In the genomic region with DNA sequence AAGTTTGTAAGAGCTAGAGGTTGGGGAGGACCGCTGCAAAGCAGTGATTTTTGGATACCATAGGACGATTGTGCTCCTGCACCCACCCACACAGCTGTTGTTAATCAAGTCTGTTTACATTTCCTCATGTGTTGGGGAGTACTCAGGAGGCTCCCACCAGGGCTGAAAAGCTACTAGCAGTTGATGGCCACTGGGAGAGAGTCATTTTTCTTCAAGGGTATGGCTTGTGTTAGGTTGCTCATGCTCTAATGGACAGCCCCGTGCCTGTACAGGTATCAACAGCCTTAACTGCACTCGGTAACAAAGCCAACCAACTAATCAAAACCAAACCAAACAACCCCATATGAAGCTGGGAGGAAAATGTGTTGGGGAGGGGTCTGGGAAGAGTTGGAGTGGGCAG, we compare ENCODE assay signal across 9 mouse cellular contexts. TPM values are rescaled to one million over a fixed set of nuclear protein-coding genes. Genes with fewer than 3 reads are reported as not detected.
DNase-seq lines count a peak whose midpoint lies in the region; ATAC-seq and TF ChIP-seq lines count a peak whose summit lies in the region.
"Had no signal": no experiment of that assay in that cellular context is flagged by ENCODE, and none has a peak within 500 bp of the region (broad histone marks: within the 10 kb centered on the region; RNA-seq: fewer than 3 reads in every experiment).

No protein-coding gene starts in this region.

- peak; percentile 66 for ATAC-seq in kidney, embryonic 16.5 days (ENCODE audit: low FRiP score, low TSS enrichment)
- ATAC-seq in embryonic facial prominence, embryonic 14.5 days (ENCODE audit: low read depth): no peak
- no peak for ATAC-seq in liver, embryonic 14.5 days (ENCODE audit: insufficient read depth)

- no peaks in the 10 kb centered on the region for H3K9me3 ChIP-seq in kidney, embryonic 16.5 days (ENCODE audit: low read length)
- H3K9me3 ChIP-seq in embryonic facial prominence, embryonic 14.5 days (ENCODE audit: control insufficient read depth, low read length): no peaks in the 10 kb centered on the region
- no peaks in the 10 kb centered on the region for H3K9me3 ChIP-seq in liver, embryonic 14.5 days (ENCODE audit: control insufficient read depth, low read length)

- H3K4me1 ChIP-seq in kidney, embryonic 16.5 days (ENCODE audit: insufficient read depth, low read length): peaks cover 10% of the 10 kb centered on the region; the same call in 1 of the 2 replicates
- H3K4me1 ChIP-seq in embryonic facial prominence, embryonic 14.5 days (ENCODE audit: control insufficient read depth, insufficient read depth, low read length): peaks cover 17% of the 10 kb centered on the region
- H3K4me1 ChIP-seq in liver, embryonic 14.5 days (replicated peaks; ENCODE audit: control insufficient read depth in 2 of 2, insufficient read depth in 2 of 2, low read length in 1 of 2): peaks cover 0 to 7% of the 10 kb centered on the region in 2 experiments; a peak in 3 of 4 replicates

- no peak for DNase-seq in kidney, postnatal 10 days
- peak; percentile 49 for DNase-seq in embryo, embryonic 10.5 days (ENCODE audit: low spot score)
- peak; percentile 59 for DNase-seq in embryonic facial prominence, embryonic 14.5 days (ENCODE audit: low spot score)
- DNase-seq in liver, embryonic 14.5 days (ENCODE audit: low read depth in 3 of 3, low spot score in 3 of 3): no peak
- DNase-seq in ovary, postnatal 36 days (ENCODE audit: low spot score): no peak
- DNase-seq in adrenal gland, adult 18-20 months (ENCODE audit: low spot score in 2 of 2): no peak
- DNase-seq in cerebellum, adult 11 months: no peak
- DNase-seq: adrenal gland, postnatal 25 days had no signal

- TF ChIP-seq CTCF in liver, embryonic 14.5 days (IDR thresholded peaks at IDR 0.05; ENCODE audit: low read depth): no peak

- no peaks in the 10 kb centered on the region for H3K27me3 ChIP-seq in kidney, embryonic 16.5 days (ENCODE audit: insufficient read depth, low read length)
- H3K27me3 ChIP-seq in embryonic facial prominence, embryonic 14.5 days (replicated peaks; ENCODE audit: control insufficient read depth, insufficient read depth, low read length): no peaks in the 10 kb centered on the region
- H3K27me3 ChIP-seq in liver, embryonic 14.5 days (ENCODE audit: control insufficient read depth, insufficient read depth, low read length): no peaks in the 10 kb centered on the region

- no peaks in the 10 kb centered on the region for H3K36me3 ChIP-seq in kidney, embryonic 16.5 days (ENCODE audit: insufficient read depth, low read length)
- H3K36me3 ChIP-seq in embryonic facial prominence, embryonic 14.5 days (ENCODE audit: control insufficient read depth, insufficient read depth, low read length): no peaks in the 10 kb centered on the region
- H3K36me3 ChIP-seq in liver, embryonic 14.5 days (replicated peaks; ENCODE audit: control insufficient read depth, insufficient read depth, low read depth): no peaks in the 10 kb centered on the region

- H3K4me2 ChIP-seq in kidney, embryonic 16.5 days (replicated peaks; ENCODE audit: low read depth, low read length): no peak overlapping the region
- no peak overlapping the region; the same call in 1 of the 2 replicates for H3K4me2 ChIP-seq in embryonic facial prominence, embryonic 14.5 days (ENCODE audit: low read depth, low read length)
- peak overlapping the region; percentile 58; the same call in 1 of the 2 replicates for H3K4me2 ChIP-seq in liver, embryonic 14.5 days (ENCODE audit: low read depth)

- no peak overlapping the region for H3K4me3 ChIP-seq in kidney, embryonic 16.5 days (ENCODE audit: low read length)
- H3K4me3 ChIP-seq in embryonic facial prominence, embryonic 14.5 days (ENCODE audit: low read depth, low read length): no peak overlapping the region
- no peak overlapping the region for H3K4me3 ChIP-seq in liver, embryonic 14.5 days (ENCODE audit: insufficient read depth in 1 of 2, low read depth in 2 of 2, low read length in 2 of 2)

- TF ChIP-seq EP300 in liver, embryonic 14.5 days (IDR thresholded peaks at IDR 0.05; ENCODE audit: low read depth): no peak

- WGBS in kidney, embryonic 16.5 days: 23% methylated on average over 4 of the region's 4 CpGs
- 28% methylated on average over 4 of the region's 4 CpGs for WGBS in embryonic facial prominence, embryonic 14.5 days
- WGBS in liver, embryonic 14.5 days (ENCODE audit: insufficient replicate concordance): 65% methylated on average over 4 of the region's 4 CpGs

- no peak overlapping the region for H3K9ac ChIP-seq in kidney, embryonic 16.5 days (replicated peaks; ENCODE audit: low read length)
- no peak overlapping the region for H3K9ac ChIP-seq in embryonic facial prominence, embryonic 14.5 days (ENCODE audit: low read depth, low read length)
- H3K9ac ChIP-seq in liver, embryonic 14.5 days (replicated peaks): no peak overlapping the region

- H3K27ac ChIP-seq in kidney, embryonic 16.5 days (ENCODE audit: low read length): peak overlapping the region; percentile 89
- H3K27ac ChIP-seq in embryonic facial prominence, embryonic 14.5 days (replicated peaks; ENCODE audit: low read depth, low read length): peak overlapping the region; percentile 91
- no peak overlapping the region for H3K27ac ChIP-seq in liver, embryonic 14.5 days

RNA-seq across cellular contexts. Expression of a gene that starts 1.1 kb away (rescaled TPM):
- polyA plus RNA-seq in kidney, embryonic 16.5 days (2015; fragmentation: Nextera tagmentation; extraction: Ambion mirVana): 158 and 163 TPM in 2 replicates
- 193 and 205 TPM in 2 replicates for polyA plus RNA-seq in embryonic facial prominence, embryonic 14.5 days (2014; fragmentation: Nextera tagmentation; extraction: Ambion mirVana)
- polyA plus RNA-seq in liver, embryonic 14.5 days (2012; rRNA removed): 205 and 242 TPM in 2 replicates
- 465 and 470 TPM in 2 replicates for polyA plus RNA-seq in liver, embryonic 14.5 days (2014; fragmentation: Nextera tagmentation; extraction: Ambion mirVana)
- total RNA-seq in adrenal gland, adult 18-20 months (2021): 100 to 1,000 TPM; 333 to 416 TPM

RNA-seq across cellular contexts. Expression of a gene that starts 33.8 kb away (rescaled TPM):
- polyA plus RNA-seq in kidney, embryonic 16.5 days (2015; fragmentation: Nextera tagmentation; extraction: Ambion mirVana): 0.46 TPM in 1 of 2 replicates, not detected in the other
- 0.31 and 0.43 TPM in 2 replicates for polyA plus RNA-seq in embryonic facial prominence, embryonic 14.5 days (2014; fragmentation: Nextera tagmentation; extraction: Ambion mirVana)
- polyA plus RNA-seq in liver, embryonic 14.5 days (2012; rRNA removed): 0.90 and 2.7 TPM in 2 replicates
- polyA plus RNA-seq in liver, embryonic 14.5 days (2014; fragmentation: Nextera tagmentation; extraction: Ambion mirVana): 0.56 and 0.95 TPM in 2 replicates
- under 1 TPM in 1 of 2 experiments, not detected in 1; 0.58 TPM for total RNA-seq in adrenal gland, adult 18-20 months (2021)
- total RNA-seq: adrenal gland, postnatal 25 days had no signal

Comparison
In these comparisons a context has a peak if more than half of its experiments do, and no peak if none do; other contexts are left out.
1. DNase-seq: peak in embryo, embryonic 10.5 days (single experiment) and embryonic facial prominence, embryonic 14.5 days (single experiment); none in kidney, postnatal 10 days (single experiment), liver, embryonic 14.5 days (0 of 3), ovary, postnatal 36 days (single experiment), adrenal gland, adult 18-20 months (0 of 2) and cerebellum, adult 11 months (single experiment).